Mouse (Mus musculus) hindbrain, embryonic 15.5 days (tissue): ENCODE data around the gene Pfkfb1. TPM values are rescaled to one million over a fixed set of nuclear protein-coding genes. Genes with fewer than 3 reads are reported as not detected.

Experiments used
- microRNA-seq: library from miRNA; unstranded; fragments of <30 nt; microRNA quantifications from one replicate; pipeline ENCODE4, GENCODE M21; 2016
- polyA plus RNA-seq: library from polyadenylated mRNA; unstranded; fragments of >200 nt; fragmentation: Nextera tagmentation; extraction: Ambion mirVana; gene quantifications from 2 replicates; pipeline ENCODE4 v1.2.1, GENCODE M21; 2015

The Pfkfb1 gene
- polyA plus RNA-seq, 1 experiment from 2014 or later, result 5.1 TPM

Small RNA genes lying within 50 kb of the gene (microRNA-seq; reads per million reads assigned to microRNA genes)
- not detected for gene Mir3620

Other genes starting within 250 kb of the Pfkfb1 start
- gene Tmem29, start 129.1 kb upstream of the Pfkfb1 start, polyA plus RNA-seq, result 68.8 and 76.7 TPM in 2 replicates
- 42.1 and 51.8 TPM in 2 replicates for gene Alas2, start 40.9 kb upstream of the Pfkfb1 start, polyA plus RNA-seq
- gene Apex2, start 1.6 kb downstream of the Pfkfb1 start, polyA plus RNA-seq, result 16.3 and 17.9 TPM in 2 replicates
- gene Tro, start 69.4 kb downstream of the Pfkfb1 start, polyA plus RNA-seq, result 79.9 and 81.5 TPM in 2 replicates
- 488 and 500 TPM in 2 replicates for gene Maged2, start 226.1 kb downstream of the Pfkfb1 start, polyA plus RNA-seq